Mouse (Mus musculus) C2C12 (cell line): ENCODE results near the gene Kif13a.

Source experiments
- CEBPB ChIP-seq: IDR thresholded peaks from one replicate; pipeline ENCODE4 v1.6.1; 2011; ENCODE audit warnings: low read depth, mild to moderate bottlenecking, control low read depth, moderate library complexity
- CTCF ChIP-seq: IDR thresholded peaks from one replicate; pipeline ENCODE4 v1.5.1; 2011; ENCODE audit not compliant: control insufficient read depth, insufficient read depth, insufficient read length
- MAX ChIP-seq: IDR thresholded peaks from one replicate; pipeline ENCODE4 v1.6.1; 2011; ENCODE audit warnings: mild to moderate bottlenecking, control low read depth
- MYOD1 ChIP-seq: IDR thresholded peaks from one replicate; pipeline ENCODE4 v1.6.1; 2011; ENCODE audit warnings: low read depth; ENCODE audit not compliant: control insufficient read depth, insufficient read length
- MYOG ChIP-seq: IDR thresholded peaks from one replicate; pipeline ENCODE4 v1.6.1; 2011; ENCODE audit not compliant: control insufficient read depth, insufficient read length; ENCODE audit errors: extremely low read depth
- USF1 ChIP-seq: IDR thresholded peaks from one replicate; pipeline ENCODE4 v1.6.1; 2011; ENCODE audit warnings: low read depth, mild to moderate bottlenecking, control low read depth, moderate library complexity

- no peak for TF ChIP-seq MYOD1
- no peak for TF ChIP-seq CTCF
- TF ChIP-seq MAX: no peak
- no peak for TF ChIP-seq USF1
- no peak for TF ChIP-seq MYOG
- no peak for TF ChIP-seq CEBPB
These were observed 15.6 kb upstream of the Kif13a start for GRCm38 (mm10) chr13:46945256-46945655.
